ENCODE assay signal across 19 mouse cellular contexts in the genomic region with DNA sequence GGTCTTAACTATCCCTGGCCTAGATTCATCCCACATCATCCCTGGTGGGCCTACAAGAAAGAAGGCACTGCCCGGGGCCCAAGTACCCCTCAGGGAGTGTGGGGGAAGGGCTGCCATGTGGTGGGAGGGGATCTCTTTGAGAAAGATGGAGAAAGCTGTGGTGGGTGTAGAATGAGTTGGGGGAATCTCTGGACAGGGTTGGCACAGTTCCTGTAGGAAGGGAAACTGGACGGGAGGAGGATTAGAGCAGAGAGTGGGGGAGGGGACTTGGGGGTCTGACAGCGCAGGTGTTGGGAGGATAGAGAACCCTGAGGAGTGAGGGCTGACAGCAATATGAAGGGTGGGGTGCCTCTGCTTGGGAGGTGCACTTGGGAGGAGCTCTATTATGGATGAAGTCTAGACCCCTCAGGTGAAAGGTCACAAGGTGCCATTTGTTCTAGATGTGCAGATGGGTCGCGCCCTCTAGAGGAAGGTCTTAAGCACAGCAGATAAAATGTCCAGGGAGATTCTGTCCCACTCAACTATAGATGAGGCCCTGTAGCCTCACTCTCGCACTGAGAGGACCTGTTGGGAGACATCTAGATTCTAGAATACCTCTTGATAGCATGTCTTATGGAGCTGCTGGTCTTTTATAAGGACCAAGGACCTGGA. TPM values are rescaled to one million over a fixed set of nuclear protein-coding genes. Genes with fewer than 3 reads are reported as not detected.
DNase-seq lines count a peak whose midpoint lies in the region; ATAC-seq and TF ChIP-seq lines count a peak whose summit lies in the region.
"Had no signal": no experiment of that assay in that cellular context is flagged by ENCODE, and none has a peak within 500 bp of the region (broad histone marks: within the 10 kb centered on the region; RNA-seq: fewer than 3 reads in every experiment).

No protein-coding gene starts in this region.

- no peak overlapping the region for H3K27ac ChIP-seq in heart, adult 2 months
- H3K27ac ChIP-seq in midbrain, postnatal 0 days (ENCODE audit: low read depth, low read length): no peak overlapping the region
- H3K27ac ChIP-seq in midbrain, embryonic 16.5 days (ENCODE audit: low read length): no peak overlapping the region
- H3K27ac ChIP-seq in MEL (ENCODE audit: control insufficient read depth, low read depth, low read length): no peak overlapping the region
- H3K27ac ChIP-seq in small intestine, adult 2 months (ENCODE audit: insufficient read depth, low read depth, low read length): no peak overlapping the region
- H3K27ac ChIP-seq: limb, embryonic 15.5 days; neural tube, embryonic 12.5 days had no signal

- no peak for DNase-seq in heart, adult 2 months
- no peak for DNase-seq in heart, postnatal 25 days (ENCODE audit: low spot score)
- no peak for DNase-seq in midbrain, postnatal 0 days (ENCODE audit: low spot score)
- peak; percentile 41 for DNase-seq in MEL (ENCODE audit: low read depth, low spot score)
- DNase-seq in ovary, postnatal 36 days (ENCODE audit: low spot score): no peak
- DNase-seq: heart, adult 11 months; kidney, postnatal 14 days; lung, postnatal 36 days; midbrain, embryonic 14.5 days; right cerebral cortex, adult 18-20 months; thymus, postnatal 4 days had no signal

- peaks cover 3% of the 10 kb centered on the region; the same call in 1 of the 2 replicates for H3K27me3 ChIP-seq in heart, adult 2 months (ENCODE audit: control insufficient read depth, insufficient read depth, low read length)
- H3K27me3 ChIP-seq in midbrain, postnatal 0 days (ENCODE audit: insufficient read depth, low read length): no peaks in the 10 kb centered on the region
- H3K27me3 ChIP-seq in midbrain, embryonic 16.5 days (ENCODE audit: control insufficient read depth, insufficient read depth, low read depth, low read length): 0 out of 2 replicates have a peak, but pooled peaks cover 3% of the 10 kb centered on the region
- peaks cover 8 to 9% of the 10 kb centered on the region in 2 experiments for H3K27me3 ChIP-seq in MEL (ENCODE audit: control insufficient read depth in 1 of 2, insufficient read depth in 2 of 2, low read length in 2 of 2)
- H3K27me3 ChIP-seq in small intestine, adult 2 months (ENCODE audit: control insufficient read depth, insufficient read depth, low read length): no peaks in the 10 kb centered on the region

- H3K4me3 ChIP-seq in heart, adult 2 months: no peak overlapping the region
- H3K4me3 ChIP-seq in midbrain, postnatal 0 days (ENCODE audit: low read depth, low read length): no peak overlapping the region
- no peak overlapping the region for H3K4me3 ChIP-seq in midbrain, embryonic 16.5 days (ENCODE audit: low read depth, low read length)
- no peak overlapping the region for H3K4me3 ChIP-seq in MEL (ENCODE audit: control insufficient read depth in 1 of 2, insufficient read depth in 1 of 2, low read depth in 2 of 2, low read length in 2 of 2)
- no peak overlapping the region for H3K4me3 ChIP-seq in small intestine, adult 2 months (ENCODE audit: low read depth, low read length)
- H3K4me3 ChIP-seq: limb, embryonic 15.5 days; neural tube, embryonic 12.5 days had no signal

- no peaks in the 10 kb centered on the region; the same call in 1 of the 2 replicates for H3K4me1 ChIP-seq in heart, adult 2 months (ENCODE audit: control insufficient read depth, insufficient read depth, low read length)
- no peaks in the 10 kb centered on the region for H3K4me1 ChIP-seq in midbrain, postnatal 0 days (ENCODE audit: insufficient read depth, low read length)
- no peaks in the 10 kb centered on the region for H3K4me1 ChIP-seq in midbrain, embryonic 16.5 days (ENCODE audit: control insufficient read depth, insufficient read depth, low read length)
- no peaks in the 10 kb centered on the region for H3K4me1 ChIP-seq in MEL (ENCODE audit: control insufficient read depth in 1 of 2, insufficient read depth in 2 of 2, low read length in 2 of 2)
- H3K4me1 ChIP-seq in small intestine, adult 2 months (ENCODE audit: control insufficient read depth, insufficient read depth, insufficient read length, low read length): no peaks in the 10 kb centered on the region

- intact Hi-C loops in heart, adult 2 months (cut with DNase I): no loop called here
- intact Hi-C loops in heart, postnatal 25 days (cut with DNase I): no loop called here

- WGBS in heart, adult 2 months: 52% methylated on average over 6 of the region's 6 CpGs
- 58% methylated on average over 6 of the region's 6 CpGs for WGBS in midbrain, postnatal 0 days
- 47% methylated on average over 6 of the region's 6 CpGs for WGBS in midbrain, embryonic 16.5 days
- 53% methylated on average over 6 of the region's 6 CpGs for WGBS in small intestine, adult 2 months

- no peaks in the 10 kb centered on the region for H3K79me2 ChIP-seq in heart, adult 2 months (replicated peaks; ENCODE audit: control insufficient read depth, insufficient read depth, low read length)
- no peaks in the 10 kb centered on the region for H3K79me2 ChIP-seq in MEL (ENCODE audit: control insufficient read depth, insufficient read depth, low read length, poor library complexity)

- TF ChIP-seq RAD21 in MEL (IDR thresholded peaks at IDR 0.05; ENCODE audit: low read depth, low read length): peak; percentile 13

- H3K36me3 ChIP-seq in heart, adult 2 months (ENCODE audit: control insufficient read depth, insufficient read depth, low read length): no peaks in the 10 kb centered on the region
- H3K36me3 ChIP-seq in midbrain, postnatal 0 days (ENCODE audit: insufficient read depth, low read length): peaks cover 16% of the 10 kb centered on the region
- peaks cover 16% of the 10 kb centered on the region; the same call in 1 of the 2 replicates for H3K36me3 ChIP-seq in midbrain, embryonic 16.5 days (ENCODE audit: control insufficient read depth, insufficient read depth, low read length)
- no peaks in the 10 kb centered on the region for H3K36me3 ChIP-seq in MEL (ENCODE audit: control insufficient read depth in 1 of 2, insufficient read depth in 2 of 2, low read length in 2 of 2)
- no peaks in the 10 kb centered on the region for H3K36me3 ChIP-seq in small intestine, adult 2 months (ENCODE audit: control insufficient read depth, insufficient read depth, low read length)
- H3K36me3 ChIP-seq: limb, embryonic 15.5 days had no signal

- no peak overlapping the region for H3K9ac ChIP-seq in heart, adult 2 months (ENCODE audit: low read depth, low read length)
- no peak overlapping the region for H3K9ac ChIP-seq in midbrain, postnatal 0 days (replicated peaks; ENCODE audit: low read length, poor library complexity, severe bottlenecking)
- no peak overlapping the region for H3K9ac ChIP-seq in midbrain, embryonic 16.5 days (ENCODE audit: low read depth, low read length)
- H3K9ac ChIP-seq in MEL (ENCODE audit: control insufficient read depth, low read depth, low read length, poor library complexity, severe bottlenecking): no peak overlapping the region
- H3K9ac ChIP-seq: limb, embryonic 15.5 days; neural tube, embryonic 12.5 days had no signal

- TF ChIP-seq CTCF in heart, adult 2 months (IDR thresholded peaks at IDR 0.05): peak; percentile 59
- peak; percentile 50 for TF ChIP-seq CTCF in midbrain, postnatal 0 days (IDR thresholded peaks at IDR 0.05)
- peak; percentile 44 to 56 (median 53) for TF ChIP-seq CTCF in MEL (IDR thresholded peaks at IDR 0.05 in 2 of 3, conservative IDR thresholded peaks at IDR 0.05 in 1 of 3; ENCODE audit: control insufficient read depth in 1 of 3, insufficient read depth in 1 of 3, low read depth in 2 of 3, low read length in 3 of 3, poor library complexity in 1 of 3, severe bottlenecking in 1 of 3)
- peak; percentile 22; the same call in 1 of the 2 replicates for TF ChIP-seq CTCF in small intestine, adult 2 months (IDR thresholded peaks at IDR 0.05; ENCODE audit: extremely low read depth, insufficient read length, insufficient replicate concordance, low read depth, low read length)

- TF ChIP-seq EP300 in heart, adult 2 months (IDR thresholded peaks at IDR 0.05; ENCODE audit: insufficient read depth, low read depth, low read length): no peak
- TF ChIP-seq EP300 in MEL (IDR thresholded peaks at IDR 0.05; ENCODE audit: low read depth in 1 of 2, low read length in 2 of 2): no peak

- no peaks in the 10 kb centered on the region for H3K9me3 ChIP-seq in midbrain, postnatal 0 days (ENCODE audit: low read length)
- H3K9me3 ChIP-seq in midbrain, embryonic 16.5 days (replicated peaks; ENCODE audit: control insufficient read depth, low read length, poor library complexity, severe bottlenecking): no peaks in the 10 kb centered on the region
- no peaks in the 10 kb centered on the region for H3K9me3 ChIP-seq in MEL (replicated peaks; ENCODE audit: insufficient read depth, low read length)
- H3K9me3 ChIP-seq: limb, embryonic 15.5 days; neural tube, embryonic 12.5 days had no signal

- no peak for TF ChIP-seq POLR2A in heart, adult 2 months (IDR thresholded peaks at IDR 0.05; ENCODE audit: insufficient read depth, low read depth, low read length)
- TF ChIP-seq POLR2A in MEL (IDR thresholded peaks at IDR 0.05; ENCODE audit: control insufficient read depth in 1 of 2, insufficient read depth in 1 of 2, low read depth in 1 of 2, low read length in 2 of 2, poor library complexity in 1 of 2): no peak
- TF ChIP-seq POLR2A in small intestine, adult 2 months (IDR thresholded peaks at IDR 0.05; ENCODE audit: low read depth, low read length): no peak

- ATAC-seq in midbrain, postnatal 0 days (ENCODE audit: low FRiP score): no peak
- no peak for ATAC-seq in midbrain, embryonic 16.5 days
- ATAC-seq: activated CD4-positive, CD25-positive, alpha-beta regulatory T cell, adult 4 months; forebrain, embryonic 16.5 days; hindbrain, embryonic 16.5 days had no signal

- H3K4me2 ChIP-seq in midbrain, postnatal 0 days (ENCODE audit: low read depth, low read length, poor library complexity, severe bottlenecking): no peak overlapping the region
- no peak overlapping the region for H3K4me2 ChIP-seq in midbrain, embryonic 16.5 days (ENCODE audit: low read length)
- H3K4me2 ChIP-seq: limb, embryonic 15.5 days; neural tube, embryonic 12.5 days had no signal

RNA-seq across cellular contexts. Expression of a gene that starts 10.4 kb away (rescaled TPM):
- total RNA-seq in heart, adult 2 months (2021): 10 to 100 TPM; 13.3 to 15.9 TPM
- polyA plus RNA-seq in heart, adult 2 months (2012; rRNA removed): 43.4 and 44.3 TPM in 2 replicates
- total RNA-seq in heart, postnatal 25 days (2021): 10 to 100 TPM; 15.8 to 16.7 TPM
- 4.5 and 7.0 TPM in 2 replicates for total RNA-seq in midbrain, postnatal 0 days (2014; rRNA removed)
- polyA plus RNA-seq in midbrain, postnatal 0 days (2015; fragmentation: Nextera tagmentation; extraction: Ambion mirVana): 1.1 and 1.3 TPM in 2 replicates
- 1.0 and 1.2 TPM in 2 replicates for polyA plus RNA-seq in midbrain, embryonic 16.5 days (2015; fragmentation: Nextera tagmentation; extraction: Ambion mirVana)
- not detected in 2 replicates for total RNA-seq in MEL (2012; rRNA removed)
- not detected for polyA plus RNA-seq in MEL (2012; ENCODE audit: insufficient read depth in 1 of 2, insufficient read length in 2 of 2, low read depth in 1 of 2, low replicate concordance in 2 of 2, missing spikeins in 1 of 2)
- polyA plus RNA-seq in small intestine, adult 2 months (2012; rRNA removed): 6.9 and 9.2 TPM in 2 replicates
- polyA plus RNA-seq: activated CD4-positive, CD25-positive, alpha-beta regulatory T cell, adult 4 months had no signal

RNA-seq across cellular contexts. Expression of a gene that starts 23.7 kb away (rescaled TPM):
- not detected for total RNA-seq in heart, adult 2 months (2021)
- polyA plus RNA-seq in heart, adult 2 months (2012; rRNA removed): 0.08 TPM in 1 of 2 replicates, not detected in the other
- total RNA-seq in heart, postnatal 25 days (2021): not detected
- total RNA-seq in midbrain, postnatal 0 days (2014; rRNA removed): 34.0 and 35.5 TPM in 2 replicates
- 1.1 and 1.4 TPM in 2 replicates for polyA plus RNA-seq in midbrain, postnatal 0 days (2015; fragmentation: Nextera tagmentation; extraction: Ambion mirVana)
- 1.6 and 1.9 TPM in 2 replicates for polyA plus RNA-seq in midbrain, embryonic 16.5 days (2015; fragmentation: Nextera tagmentation; extraction: Ambion mirVana)
- not detected in 2 replicates for total RNA-seq in MEL (2012; rRNA removed)
- polyA plus RNA-seq in MEL (2012; ENCODE audit: insufficient read depth in 1 of 2, insufficient read length in 2 of 2, low read depth in 1 of 2, low replicate concordance in 2 of 2, missing spikeins in 1 of 2): not detected
- 0.09 and 0.15 TPM in 2 replicates for polyA plus RNA-seq in small intestine, adult 2 months (2012; rRNA removed)
- polyA plus RNA-seq: activated CD4-positive, CD25-positive, alpha-beta regulatory T cell, adult 4 months; heart, postnatal 0 days; limb, embryonic 15.5 days had no signal

RNA-seq across cellular contexts. Expression of a gene that starts 40.2 kb away (rescaled TPM):
- 100 to 1,000 TPM; 117 to 127 TPM for total RNA-seq in heart, adult 2 months (2021)
- polyA plus RNA-seq in heart, adult 2 months (2012; rRNA removed): 125 and 186 TPM in 2 replicates
- total RNA-seq in heart, postnatal 25 days (2021): 100 to 1,000 TPM; 110 to 116 TPM
- 54.5 and 60.7 TPM in 2 replicates for total RNA-seq in midbrain, postnatal 0 days (2014; rRNA removed)
- polyA plus RNA-seq in midbrain, postnatal 0 days (2015; fragmentation: Nextera tagmentation; extraction: Ambion mirVana): 240 and 249 TPM in 2 replicates
- polyA plus RNA-seq in midbrain, embryonic 16.5 days (2015; fragmentation: Nextera tagmentation; extraction: Ambion mirVana): 236 and 259 TPM in 2 replicates
- total RNA-seq in MEL (2012; rRNA removed): 48.3 and 62.2 TPM in 2 replicates
- polyA plus RNA-seq in MEL (2012; ENCODE audit: insufficient read depth in 1 of 2, insufficient read length in 2 of 2, low read depth in 1 of 2, low replicate concordance in 2 of 2, missing spikeins in 1 of 2): 10 to 100 TPM in 1 of 2 experiments, not detected in 1; 67.2 TPM
- 11.0 and 18.4 TPM in 2 replicates for polyA plus RNA-seq in small intestine, adult 2 months (2012; rRNA removed)

RNA-seq across cellular contexts. Expression of a gene that starts 52.9 kb away (rescaled TPM):
- 1 to 10 TPM; 1.5 TPM for total RNA-seq in heart, adult 2 months (2021)
- polyA plus RNA-seq in heart, adult 2 months (2012; rRNA removed): 1.9 and 2.9 TPM in 2 replicates
- total RNA-seq in heart, postnatal 25 days (2021): 1 to 10 TPM; 1.1 to 1.4 TPM
- 11.7 and 13.7 TPM in 2 replicates for total RNA-seq in midbrain, postnatal 0 days (2014; rRNA removed)
- polyA plus RNA-seq in midbrain, postnatal 0 days (2015; fragmentation: Nextera tagmentation; extraction: Ambion mirVana): 8.7 and 9.6 TPM in 2 replicates
- 3.4 and 4.9 TPM in 2 replicates for polyA plus RNA-seq in midbrain, embryonic 16.5 days (2015; fragmentation: Nextera tagmentation; extraction: Ambion mirVana)
- total RNA-seq in MEL (2012; rRNA removed): not detected in 2 replicates
- not detected for polyA plus RNA-seq in MEL (2012; ENCODE audit: insufficient read depth in 1 of 2, insufficient read length in 2 of 2, low read depth in 1 of 2, low replicate concordance in 2 of 2, missing spikeins in 1 of 2)
- 16.8 and 31.9 TPM in 2 replicates for polyA plus RNA-seq in small intestine, adult 2 months (2012; rRNA removed)
